Mouse (Mus musculus): ENCODE data around the gene Hecw2.

Gene Hecw2

GRCm38 (mm10) chr1:54194954-54195305 is at the start of gene Hecw2:
TSS of gene Hecw2 (minus strand) at chr1:54195168.
- peak; percentile 64 for DNase-seq (ENCODE audit: low spot score)

GRCm38 (mm10) chr1:54242722-54243121 is 47.8 kb upstream of the Hecw2 start:
- no peak for DNase-seq (ENCODE audit: low spot score)

GRCm38 (mm10) chr1:54220273-54220672 is 25.3 kb upstream of the Hecw2 start:
- no peak for DNase-seq (ENCODE audit: low spot score)

- peak; percentile 70 for DNase-seq (ENCODE audit: low spot score)
Observed at GRCm38 (mm10) chr1:54194183-54194953, 600 bp downstream of the Hecw2 start.

- DNase-seq (ENCODE audit: low spot score): peak; percentile 74
Observed at GRCm38 (mm10) chr1:54193191-54193770, 1.7 kb downstream of the Hecw2 start.

GRCm38 (mm10) chr1:54187579-54187978 is 7.4 kb downstream of the Hecw2 start:
- no peak for DNase-seq (ENCODE audit: low spot score)

GRCm38 (mm10) chr1:54186347-54186746 is 8.6 kb downstream of the Hecw2 start:
- no peak for DNase-seq (ENCODE audit: low spot score)

- no peak for DNase-seq (ENCODE audit: low spot score)
Observed at GRCm38 (mm10) chr1:54180663-54181062, 14.3 kb downstream of the Hecw2 start.

- DNase-seq (ENCODE audit: low spot score): no peak
Observed at GRCm38 (mm10) chr1:54179179-54179578, 15.8 kb downstream of the Hecw2 start.

GRCm38 (mm10) chr1:54176592-54176991 is 18.4 kb downstream of the Hecw2 start:
- no peak for DNase-seq (ENCODE audit: low spot score)

GRCm38 (mm10) chr1:54168014-54168413 is 27.0 kb downstream of the Hecw2 start:
- DNase-seq (ENCODE audit: low spot score): no peak

GRCm38 (mm10) chr1:54159531-54159930 is 35.4 kb downstream of the Hecw2 start:
- no peak for DNase-seq (ENCODE audit: low spot score)

GRCm38 (mm10) chr1:54153216-54153786 is 41.7 kb downstream of the Hecw2 start:
- no peak for DNase-seq (ENCODE audit: low spot score)

GRCm38 (mm10) chr1:54145106-54145505 is 49.9 kb downstream of the Hecw2 start:
- no peak for DNase-seq (ENCODE audit: low spot score)

GRCm38 (mm10) chr1:54133802-54134436 is 61.0 kb downstream of the Hecw2 start:
- DNase-seq (ENCODE audit: low spot score): no peak

- no peak for DNase-seq (ENCODE audit: low spot score)
Observed at GRCm38 (mm10) chr1:54128714-54129431, 66.1 kb downstream of the Hecw2 start.

GRCm38 (mm10) chr1:54126991-54127742 is 67.8 kb downstream of the Hecw2 start:
- DNase-seq (ENCODE audit: low spot score): no peak

GRCm38 (mm10) chr1:54122551-54122950 is 72.4 kb downstream of the Hecw2 start:
- DNase-seq (ENCODE audit: low spot score): no peak

- DNase-seq (ENCODE audit: low spot score): no peak
Observed at GRCm38 (mm10) chr1:54121071-54121730, 73.8 kb downstream of the Hecw2 start.

GRCm38 (mm10) chr1:54119638-54120320 is 75.2 kb downstream of the Hecw2 start:
- no peak for DNase-seq (ENCODE audit: low spot score)
